Mouse (Mus musculus) heart, adult 2 months (tissue): ENCODE results near the gene Tpk1.

ENCODE experiments used
- CTCF ChIP-seq: fragments of 200-600 bp; IDR thresholded peaks from 2 replicates; pipeline ENCODE4 v1.8.1; 2022; ENCODE audit warnings: antibody characterized with exemption, mild to moderate bottlenecking, moderate library complexity
- EP300 ChIP-seq: fragments of 200-500 bp; IDR thresholded peaks from 2 replicates; pipeline ENCODE4 v1.6.1; 2011; ENCODE audit warnings: low read depth, low read length, control low read depth; ENCODE audit not compliant: insufficient read depth
- POLR2A ChIP-seq: fragments of 200-500 bp; IDR thresholded peaks from 2 replicates; pipeline ENCODE4 v1.6.1; 2011; ENCODE audit warnings: mild to moderate bottlenecking, low read depth, low read length, control low read depth; ENCODE audit not compliant: insufficient read depth

GRCm38 (mm10) chr6:43567885-43568284 lies 98.2 kb downstream of the Tpk1 start:
- TF ChIP-seq EP300 = no peak
- no peak for TF ChIP-seq CTCF
- TF ChIP-seq POLR2A = no peak
